Mouse (Mus musculus) hindbrain, embryonic 15.5 days (tissue): ENCODE measurements around the gene Gabrb2. TPM values are rescaled to one million over a fixed set of nuclear protein-coding genes. Genes with fewer than 3 reads are reported as not detected.

Experiments
- ATAC-seq: fragments of 200-750 bp; cut with Nextera tagmentation; 2 replicates; pipeline ENCODE4 v1.8.0; 2017; ENCODE audit warnings: low read depth, moderate number of reproducible peaks, moderate TSS enrichment; ENCODE audit not compliant: low FRiP score
- H3K27ac ChIP-seq: fragments of 300-500 bp; sonication (generic); replicated peaks from 2 replicates; pipeline ENCODE4 v1.5.1; 2015; ENCODE audit warnings: mild to moderate bottlenecking, inconsistent platforms
- H3K27me3 ChIP-seq: fragments of 300-500 bp; sonication (generic); 2 replicates; pipeline ENCODE4 v1.6.1; 2015; ENCODE audit warnings: control low read depth, inconsistent platforms
- H3K36me3 ChIP-seq: fragments of 300-500 bp; sonication (generic); 2 replicates; pipeline ENCODE4 v1.6.1; 2015; ENCODE audit warnings: control low read depth, inconsistent platforms
- H3K4me1 ChIP-seq: fragments of 300-500 bp; sonication (generic); replicated peaks from 2 replicates; pipeline ENCODE4 v1.6.1; 2015; ENCODE audit warnings: control low read depth, inconsistent platforms
- H3K4me2 ChIP-seq: fragments of 300-500 bp; sonication (generic); 2 replicates; pipeline ENCODE4 v1.6.1; 2015; ENCODE audit warnings: moderate library complexity, mild to moderate bottlenecking, inconsistent platforms
- H3K4me3 ChIP-seq: fragments of 300-500 bp; sonication (generic); 2 replicates; pipeline ENCODE4 v1.5.1; 2015; ENCODE audit warnings: mild to moderate bottlenecking, inconsistent platforms
- H3K9ac ChIP-seq: fragments of 300-500 bp; sonication (generic); 2 replicates; pipeline ENCODE4 v1.6.1; 2015; ENCODE audit warnings: inconsistent platforms
- H3K9me3 ChIP-seq: fragments of 300-500 bp; sonication (generic); 2 replicates; pipeline ENCODE4 v1.6.1; 2016; ENCODE audit warnings: control low read depth, inconsistent platforms
- WGBS: fragments of 180-500 bp; shearing (Covaris S2); methylation state at CpG from one replicate; pipeline ENCODE4 v1.1.7; 2015; 5-methylcytosine and 5-hydroxymethylcytosine counted together
- polyA plus RNA-seq: library from polyadenylated mRNA; unstranded; fragments of >200 nt; fragmentation: Nextera tagmentation; extraction: Ambion mirVana; gene quantifications from 2 replicates; pipeline ENCODE4 v1.2.1, GENCODE M21; 2015

Gene Gabrb2
- polyA plus RNA-seq, 1 experiment from 2014 or later, result 19.9 TPM

GRCm38 (mm10) chr11:42542861-42543260 is 123.3 kb downstream of the Gabrb2 start:
- H3K9ac ChIP-seq, result no peak overlapping the region
- WGBS, result 78% methylated on average over 2 of the region's 2 CpGs
- no peaks in the 10 kb centered on the region for H3K9me3 ChIP-seq
- H3K4me3 ChIP-seq, result no peak overlapping the region
- no peak overlapping the region for H3K4me2 ChIP-seq
- no peak for ATAC-seq
- no peaks in the 10 kb centered on the region for H3K27me3 ChIP-seq
- H3K4me1 ChIP-seq, result no peaks in the 10 kb centered on the region
- H3K27ac ChIP-seq, result no peak overlapping the region
- no peaks in the 10 kb centered on the region for H3K36me3 ChIP-seq

GRCm38 (mm10) chr11:42566023-42566422 is 146.5 kb downstream of the Gabrb2 start:
- Histone ChIP-seq H3K4me2 (no peak overlapping the region), H3K4me1 (no peaks in the 10 kb centered on the region), H3K9ac (no peak overlapping the region), H3K4me3 (no peak overlapping the region), H3K27me3 (no peaks in the 10 kb centered on the region), H3K36me3 (no peaks in the 10 kb centered on the region), H3K27ac (no peak overlapping the region), H3K9me3 (no peaks in the 10 kb centered on the region)
- 80% methylated on average over 5 of the region's 5 CpGs for WGBS
- ATAC-seq, result no peak

GRCm38 (mm10) chr11:42571467-42571866 is 151.9 kb downstream of the Gabrb2 start:
- Histone ChIP-seq H3K9ac (no peak overlapping the region), H3K4me2 (no peak overlapping the region), H3K27me3 (no peaks in the 10 kb centered on the region), H3K27ac (no peak overlapping the region), H3K4me3 (no peak overlapping the region), H3K36me3 (no peaks in the 10 kb centered on the region), H3K9me3 (no peaks in the 10 kb centered on the region), H3K4me1 (no peaks in the 10 kb centered on the region)
- 85% methylated on average over 4 of the region's 4 CpGs for WGBS
- no peak for ATAC-seq

DNA sequence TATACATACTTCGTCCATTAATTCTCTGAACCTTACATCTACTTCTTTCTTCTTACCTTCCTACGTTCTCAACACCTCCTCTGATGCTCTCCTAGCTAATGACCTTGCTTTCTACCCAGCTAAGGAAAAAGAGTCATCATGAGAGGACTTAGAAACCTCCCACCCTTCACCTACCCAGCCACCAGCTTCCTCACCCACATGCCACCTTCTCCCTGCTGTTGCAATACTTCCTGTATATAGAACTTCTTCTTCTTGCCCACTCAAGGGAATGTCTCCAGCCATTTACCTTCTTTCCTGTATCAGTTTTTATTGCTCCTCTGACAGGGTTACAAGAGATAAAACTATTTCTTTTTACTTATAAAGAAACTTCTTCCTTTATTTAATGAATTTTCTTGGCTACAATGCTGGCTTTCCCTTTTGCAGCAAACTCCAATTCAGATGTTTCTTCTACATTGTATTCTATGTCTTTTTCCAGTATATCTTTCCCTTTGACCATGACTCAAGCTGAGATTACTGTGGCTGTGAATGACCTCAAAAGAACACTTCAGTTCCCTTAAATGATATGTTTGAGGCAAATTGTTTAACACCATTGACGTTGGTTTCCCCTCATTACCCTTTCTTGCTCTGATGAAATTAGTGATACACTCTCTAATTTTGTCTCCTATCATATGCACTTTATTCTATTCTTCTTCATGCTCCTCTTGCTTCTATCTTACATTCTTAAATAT is 155.8 kb downstream of the Gabrb2 start:
- no peak overlapping the region for H3K4me3 ChIP-seq
- ATAC-seq, result no peak
- 85% methylated on average over 3 of the region's 3 CpGs for WGBS
- H3K4me1 ChIP-seq, result no peaks in the 10 kb centered on the region
- H3K27me3 ChIP-seq, result no peaks in the 10 kb centered on the region
- no peaks in the 10 kb centered on the region for H3K36me3 ChIP-seq
- H3K4me2 ChIP-seq, result no peak overlapping the region
- no peaks in the 10 kb centered on the region for H3K9me3 ChIP-seq
- no peak overlapping the region for H3K9ac ChIP-seq
- no peak overlapping the region for H3K27ac ChIP-seq

DNA sequence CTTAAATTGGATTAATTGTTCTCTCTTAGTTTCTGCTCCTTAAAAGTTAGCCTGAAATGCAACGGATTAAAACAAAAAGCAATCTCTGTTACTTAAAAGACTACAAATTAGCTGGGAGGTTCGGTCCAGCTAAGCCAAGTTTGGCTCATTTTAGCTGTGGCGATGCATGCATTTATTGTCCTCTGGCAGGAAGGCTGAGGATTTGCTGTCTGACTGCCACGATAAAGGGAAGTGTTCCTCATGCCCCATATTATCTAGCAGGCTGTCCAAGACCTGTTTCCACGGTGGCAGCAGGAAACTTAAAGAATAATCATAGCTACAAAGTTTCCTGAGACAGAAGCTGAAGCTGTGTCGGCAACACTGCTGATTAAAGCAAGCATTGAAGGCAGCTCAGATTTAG is 160.2 kb downstream of the Gabrb2 start:
- H3K4me2 ChIP-seq, result no peak overlapping the region
- no peak for ATAC-seq
- no peaks in the 10 kb centered on the region for H3K27me3 ChIP-seq
- no peak overlapping the region for H3K4me3 ChIP-seq
- H3K27ac ChIP-seq, result no peak overlapping the region
- WGBS, result 51% methylated on average over 6 of the region's 6 CpGs
- H3K9ac ChIP-seq, result no peak overlapping the region
- no peaks in the 10 kb centered on the region for H3K36me3 ChIP-seq
- H3K4me1 ChIP-seq, result no peaks in the 10 kb centered on the region
- H3K9me3 ChIP-seq, result no peaks in the 10 kb centered on the region

- Histone ChIP-seq H3K27me3 (no peaks in the 10 kb centered on the region), H3K36me3 (no peaks in the 10 kb centered on the region), H3K9me3 (no peaks in the 10 kb centered on the region), H3K4me1 (no peaks in the 10 kb centered on the region), H3K27ac (no peak overlapping the region), H3K4me3 (no peak overlapping the region), H3K4me2 (no peak overlapping the region), H3K9ac (no peak overlapping the region)
- ATAC-seq, result peak; percentile 56; the same call in 1 of the 2 replicates
- WGBS, result 54% methylated on average over 4 of the region's 4 CpGs
Measured at GRCm38 (mm10) chr11:42581123-42581522, 161.6 kb downstream of the Gabrb2 start.

DNA sequence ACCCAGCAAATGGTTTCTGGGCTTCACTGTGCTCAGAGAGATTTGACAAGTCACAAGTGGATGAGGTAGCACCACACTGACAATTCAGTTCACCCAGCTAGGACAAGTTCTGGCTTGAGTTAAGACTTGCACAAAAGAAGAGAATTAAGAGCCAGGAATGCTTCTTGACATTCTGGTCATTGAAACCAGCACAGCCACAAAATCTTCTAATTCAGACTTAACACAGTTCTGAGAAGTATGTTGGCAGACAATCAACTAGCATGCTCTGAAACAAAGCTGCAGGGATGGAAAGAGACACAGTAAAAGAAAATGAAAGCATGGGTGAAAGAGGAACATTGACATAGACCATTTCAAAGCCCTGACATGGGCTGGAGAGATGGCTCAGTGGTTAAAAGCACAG is 162.2 kb downstream of the Gabrb2 start:
- no peaks in the 10 kb centered on the region for H3K36me3 ChIP-seq
- H3K9me3 ChIP-seq, result no peaks in the 10 kb centered on the region
- H3K27ac ChIP-seq, result no peak overlapping the region
- H3K9ac ChIP-seq, result no peak overlapping the region
- no peak overlapping the region for H3K4me3 ChIP-seq
- ATAC-seq, result no peak
- no peaks in the 10 kb centered on the region for H3K27me3 ChIP-seq
- no peaks in the 10 kb centered on the region for H3K4me1 ChIP-seq
- no peak overlapping the region for H3K4me2 ChIP-seq

DNA sequence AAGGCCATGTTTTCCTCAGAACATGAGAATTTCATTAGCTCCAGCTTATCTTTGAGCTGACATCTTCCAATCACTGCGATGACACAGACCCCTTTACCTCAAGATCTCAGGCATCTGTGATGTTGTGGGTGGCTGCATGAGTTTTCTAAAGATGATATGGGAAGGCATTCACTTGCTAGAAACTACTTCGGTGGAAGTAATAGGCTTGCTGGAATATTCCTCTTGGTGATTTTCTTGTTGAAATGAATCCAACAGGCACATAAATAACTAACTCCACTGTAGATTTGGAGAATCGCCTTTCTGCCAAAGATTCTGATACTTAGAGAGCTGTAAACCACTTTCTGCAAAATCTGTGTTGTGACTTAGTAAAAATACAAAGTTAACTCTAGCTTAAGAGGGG is 172.9 kb downstream of the Gabrb2 start:
- Histone ChIP-seq H3K4me3 (no peak overlapping the region), H3K9ac (no peak overlapping the region), H3K4me1 (no peaks in the 10 kb centered on the region), H3K27me3 (no peaks in the 10 kb centered on the region), H3K4me2 (no peak overlapping the region), H3K9me3 (no peaks in the 10 kb centered on the region), H3K27ac (no peak overlapping the region), H3K36me3 (0 out of 2 replicates have a peak, but pooled peaks cover under 1% of the 10 kb centered on the region)
- WGBS, result 86% methylated on average over 3 of the region's 3 CpGs
- no peak for ATAC-seq

DNA sequence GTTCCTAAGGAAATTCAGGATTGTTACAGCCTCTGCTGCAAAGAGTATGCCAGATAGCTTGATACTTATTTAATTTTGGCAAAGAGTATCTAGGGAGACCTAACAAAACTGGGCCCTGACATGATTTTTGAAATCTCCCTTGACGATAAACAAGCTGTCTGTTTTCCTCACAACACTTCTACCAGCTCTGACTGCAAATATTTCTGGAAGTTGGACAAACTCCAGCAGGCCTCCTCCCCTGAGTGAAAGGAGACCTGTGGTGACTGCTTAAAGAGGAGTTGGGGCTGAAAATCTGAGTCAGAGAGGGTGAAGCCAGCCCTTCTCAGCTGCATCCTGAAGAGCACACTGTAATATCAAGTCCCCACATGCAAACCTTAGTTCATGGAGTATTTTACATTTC is 186.7 kb downstream of the Gabrb2 start:
- H3K27ac ChIP-seq, result no peak overlapping the region
- no peaks in the 10 kb centered on the region for H3K9me3 ChIP-seq
- 52% methylated on average over 1 of the region's 1 CpGs for WGBS
- no peaks in the 10 kb centered on the region for H3K27me3 ChIP-seq
- no peak overlapping the region for H3K4me2 ChIP-seq
- H3K9ac ChIP-seq, result no peak overlapping the region
- H3K36me3 ChIP-seq, result no peaks in the 10 kb centered on the region
- H3K4me1 ChIP-seq, result no peaks in the 10 kb centered on the region
- no peak overlapping the region for H3K4me3 ChIP-seq
- ATAC-seq, result no peak

- H3K27me3 ChIP-seq, result no peaks in the 10 kb centered on the region
- no peak overlapping the region for H3K27ac ChIP-seq
- H3K9ac ChIP-seq, result no peak overlapping the region
- WGBS, result 91% methylated on average over 3 of the region's 3 CpGs
- no peak overlapping the region for H3K4me3 ChIP-seq
- no peak for ATAC-seq
- no peaks in the 10 kb centered on the region for H3K4me1 ChIP-seq
- H3K9me3 ChIP-seq, result no peaks in the 10 kb centered on the region
- H3K4me2 ChIP-seq, result no peak overlapping the region
- H3K36me3 ChIP-seq, result no peaks in the 10 kb centered on the region
Measured at GRCm38 (mm10) chr11:42609128-42609763, 189.7 kb downstream of the Gabrb2 start.

- Histone ChIP-seq H3K36me3 (no peaks in the 10 kb centered on the region), H3K9ac (no peak overlapping the region), H3K4me2 (no peak overlapping the region), H3K4me1 (no peaks in the 10 kb centered on the region), H3K27ac (no peak overlapping the region), H3K27me3 (no peaks in the 10 kb centered on the region), H3K9me3 (no peaks in the 10 kb centered on the region), H3K4me3 (no peak overlapping the region)
- 41% methylated on average over 2 of the region's 2 CpGs for WGBS
- no peak for ATAC-seq
Measured at GRCm38 (mm10) chr11:42618195-42618594, 198.6 kb downstream of the Gabrb2 start.

DNA sequence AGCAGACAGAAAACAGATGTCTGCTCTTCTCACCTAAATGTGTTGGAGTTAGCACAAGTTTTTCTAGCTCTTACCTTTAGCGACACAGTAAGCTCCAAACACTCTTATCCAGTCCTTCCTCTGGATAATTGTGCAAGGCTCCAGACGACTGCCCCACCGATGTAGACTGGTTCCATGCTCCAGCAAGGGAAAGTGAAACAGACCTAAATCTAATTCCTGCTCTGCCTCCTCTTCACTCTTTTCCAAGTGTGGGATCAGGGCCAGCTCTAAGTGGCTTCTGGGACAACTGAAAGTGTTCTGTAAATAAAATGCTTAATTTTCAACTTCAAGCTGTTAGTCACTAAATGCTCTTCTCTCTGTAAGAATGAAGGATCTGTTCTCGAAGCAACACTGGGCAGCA is 201.6 kb downstream of the Gabrb2 start:
- H3K9ac ChIP-seq, result no peak overlapping the region
- no peaks in the 10 kb centered on the region for H3K4me1 ChIP-seq
- no peaks in the 10 kb centered on the region for H3K36me3 ChIP-seq
- H3K27me3 ChIP-seq, result no peaks in the 10 kb centered on the region
- no peaks in the 10 kb centered on the region for H3K9me3 ChIP-seq
- H3K4me3 ChIP-seq, result no peak overlapping the region
- no peak for ATAC-seq
- 89% methylated on average over 4 of the region's 4 CpGs for WGBS
- no peak overlapping the region for H3K27ac ChIP-seq
- H3K4me2 ChIP-seq, result no peak overlapping the region

DNA sequence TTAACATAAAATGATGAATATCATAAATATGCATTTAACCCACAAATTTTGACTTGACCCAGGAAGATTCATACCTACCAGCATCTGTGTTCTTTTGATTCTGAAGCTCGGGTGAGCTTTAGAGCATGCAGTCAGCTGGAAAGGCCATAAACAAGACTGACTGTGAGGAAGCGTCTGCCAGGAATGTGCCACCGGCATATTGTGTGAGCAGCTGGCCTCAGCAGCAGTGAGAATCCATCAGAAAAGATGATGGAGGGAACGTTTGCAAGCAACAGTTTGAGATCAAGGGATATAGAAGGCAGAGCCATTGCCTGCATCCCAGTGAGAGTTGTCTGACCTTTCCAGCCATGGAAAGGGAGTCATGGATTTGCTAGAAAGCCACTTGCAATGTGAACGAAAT is 230.6 kb downstream of the Gabrb2 start:
- WGBS, result 52% methylated on average over 5 of the region's 5 CpGs
- no peak overlapping the region for H3K4me2 ChIP-seq
- no peaks in the 10 kb centered on the region for H3K9me3 ChIP-seq
- no peak overlapping the region for H3K4me3 ChIP-seq
- H3K27ac ChIP-seq, result no peak overlapping the region
- no peak overlapping the region for H3K9ac ChIP-seq
- no peaks in the 10 kb centered on the region for H3K4me1 ChIP-seq
- no peaks in the 10 kb centered on the region for H3K36me3 ChIP-seq
- ATAC-seq, result peak; percentile 65
- H3K27me3 ChIP-seq, result no peaks in the 10 kb centered on the region
